Mouse (Mus musculus) layer of hippocampus, adult 18-20 months (tissue): ENCODE results near the gene Diras1. TPM values are rescaled to one million over a fixed set of nuclear protein-coding genes. Genes with fewer than 3 reads are reported as not detected.
"Not testable (repeated sequence)": the region's sequence is repeated elsewhere in the genome, so short reads cannot be mapped to it uniquely, and the experiment has no call there.

Source experiments
- DNase-seq, 2 experiments: peaks; one replicate each; pipeline ENCODE4 v3.0.0; 2022; ENCODE audit warnings: low spot score in 2 of 2
- total RNA-seq, 2 experiments: library from RNA; stranded (reverse); gene quantifications; 2 replicates each; pipeline ENCODE4 v1.2.3; 2021

Diras1 gene
- total RNA-seq, 2 experiments from 2014 or later = 96.6 to 98.2 TPM

DNA sequence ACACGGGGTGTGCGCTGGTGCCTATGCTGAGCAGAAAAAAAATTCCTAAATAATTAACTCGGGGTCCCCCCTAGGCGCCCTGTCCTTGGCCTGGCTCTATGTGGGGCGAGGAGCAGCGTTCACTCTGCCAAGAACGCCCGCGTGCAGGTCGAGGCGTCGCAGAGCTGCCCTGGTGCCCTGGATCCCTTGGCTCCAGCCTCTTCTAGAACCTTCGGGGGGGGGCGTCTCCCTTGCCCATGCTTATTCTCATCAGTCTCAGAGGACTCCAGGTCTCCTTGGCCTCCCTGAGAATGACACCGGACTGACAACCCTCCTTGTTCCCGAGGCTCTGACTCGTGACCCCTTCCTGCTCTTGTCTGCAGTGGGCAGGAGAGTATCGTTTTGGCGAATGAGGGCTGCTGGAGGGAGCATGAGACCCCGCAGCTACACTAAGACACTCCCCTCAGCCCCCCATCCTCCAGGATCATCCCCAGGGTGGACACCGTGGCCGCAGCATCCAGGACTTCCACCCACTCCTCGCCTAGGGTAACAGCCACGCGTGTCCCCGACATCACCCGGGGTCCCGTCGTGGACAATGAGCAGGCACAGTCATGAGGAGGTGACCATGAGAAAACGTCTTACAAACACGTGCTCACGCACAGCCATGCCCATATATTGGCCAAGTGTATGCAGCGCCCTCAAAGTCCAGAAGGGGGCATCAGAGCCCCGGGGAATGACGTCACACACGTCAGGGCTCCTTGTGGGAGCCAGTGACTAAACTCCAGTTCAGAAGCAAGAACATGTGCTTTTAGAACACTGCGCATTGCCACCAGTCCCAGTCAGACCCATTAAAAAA, 25.9 kb downstream of the Diras1 start:
- DNase-seq = peak; percentile 83 to 94

GRCm38 (mm10) chr10:80998778-80999177, 26.7 kb downstream of the Diras1 start:
- peak in 1 of 2 experiments; percentile 73 for DNase-seq

GRCm38 (mm10) chr10:80998021-80998420, 27.4 kb downstream of the Diras1 start:
- peak in 1 of 2 experiments; percentile 80 for DNase-seq

GRCm38 (mm10) chr10:80997332-80997731, 28.1 kb downstream of the Diras1 start:
- no peak for DNase-seq

- DNase-seq = no peak
Observed at GRCm38 (mm10) chr10:80996501-80996900, 29.0 kb downstream of the Diras1 start.

DNA sequence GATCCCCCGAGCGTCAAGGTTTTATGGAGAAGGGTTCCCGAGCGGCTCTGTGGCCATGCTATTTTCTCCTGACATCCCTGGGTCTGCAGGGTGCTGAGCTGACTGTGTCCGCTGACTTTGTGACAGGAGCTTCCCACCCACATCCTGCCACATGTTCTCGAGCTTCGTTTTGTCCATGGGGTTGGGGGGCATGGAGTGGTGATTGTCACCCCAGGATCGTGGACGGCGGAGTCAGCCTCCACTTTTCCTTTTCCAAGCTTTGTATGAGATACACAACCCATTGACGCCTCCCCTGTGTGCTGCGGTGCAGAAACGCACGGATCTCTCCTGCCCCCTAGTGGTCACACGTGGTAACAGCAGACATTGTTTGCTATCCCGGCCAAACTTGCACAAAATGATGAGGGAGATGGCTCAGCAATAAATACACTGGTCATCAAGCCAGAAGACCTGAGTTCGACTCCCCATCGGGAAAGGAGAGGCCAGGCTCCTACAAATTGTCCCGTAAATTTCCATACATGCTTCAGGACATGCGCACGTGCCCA, 30.3 kb downstream of the Diras1 start:
- DNase-seq = peak; percentile 79 to 92

- DNase-seq = no peak
Observed at GRCm38 (mm10) chr10:80994621-80995020, 30.8 kb downstream of the Diras1 start.

DNA sequence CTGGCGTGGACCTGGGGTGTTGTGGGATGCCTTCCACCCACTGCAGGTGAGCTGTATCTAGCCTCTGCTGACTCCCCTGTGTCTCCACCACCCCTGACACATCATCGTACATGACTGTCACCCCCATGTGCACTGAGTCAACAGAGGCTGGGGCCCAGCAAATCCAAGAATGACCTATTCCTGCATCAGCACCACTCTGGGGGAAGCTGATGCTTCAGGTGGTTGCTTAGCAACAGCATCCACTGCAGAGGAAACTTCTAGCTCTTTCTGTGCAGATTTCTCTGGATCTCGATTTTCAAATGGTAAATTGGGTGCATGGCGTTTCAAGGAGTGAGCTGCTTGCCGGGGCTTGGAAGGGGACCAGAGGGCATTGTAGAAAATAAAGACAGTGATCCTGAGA, 32.2 kb downstream of the Diras1 start:
- DNase-seq = no peak

GRCm38 (mm10) chr10:80991945-80992344, 33.5 kb downstream of the Diras1 start:
- DNase-seq = no peak

- DNase-seq = no peak
Observed at GRCm38 (mm10) chr10:80991007-80991406, 34.5 kb downstream of the Diras1 start.

- DNase-seq = no peak
Observed at GRCm38 (mm10) chr10:80990406-80990805, 35.1 kb downstream of the Diras1 start.

DNA sequence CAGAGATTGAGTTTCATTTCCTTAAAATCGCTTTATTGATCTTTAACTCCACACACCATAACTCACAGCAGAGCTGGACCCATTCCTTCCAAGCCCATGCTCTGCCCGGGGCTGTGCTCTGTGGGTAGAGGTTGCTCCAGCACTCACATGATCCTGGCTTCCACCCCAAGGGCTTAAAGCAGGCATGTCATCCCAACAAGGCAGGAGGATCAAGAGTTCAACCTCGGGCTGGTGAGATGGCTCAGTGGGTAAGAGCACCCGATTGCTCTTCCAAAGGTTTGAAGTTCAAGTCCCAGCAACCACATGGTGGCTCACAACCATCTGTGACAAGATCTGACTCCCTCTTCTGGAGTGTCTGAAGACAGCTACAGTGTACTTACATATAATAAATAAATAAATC, 35.6 kb downstream of the Diras1 start:
- not testable (repeated sequence) for DNase-seq

DNA sequence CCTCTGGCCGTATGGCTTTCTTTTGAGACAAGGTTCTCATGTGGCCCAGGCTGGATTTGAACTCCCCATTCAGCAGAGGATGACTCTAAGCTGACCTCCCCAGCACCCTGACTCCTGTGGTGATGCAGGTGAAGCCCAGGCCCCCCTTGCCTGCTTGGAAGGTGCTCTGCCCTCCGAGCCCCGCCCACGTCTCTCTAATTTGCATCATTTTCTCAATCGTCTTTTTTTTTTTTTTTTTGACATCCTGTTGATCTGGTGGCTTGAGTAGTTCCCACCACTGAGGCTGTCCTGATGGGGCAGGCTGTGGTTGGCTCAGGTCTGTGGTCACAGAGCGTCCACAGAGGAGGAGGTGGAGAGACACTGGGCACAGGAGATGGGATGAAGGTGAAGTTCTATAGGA, 36.0 kb downstream of the Diras1 start:
- no peak for DNase-seq

- peak in 1 of 2 experiments; percentile 78 for DNase-seq
Observed at GRCm38 (mm10) chr10:80987709-80988441, 37.6 kb downstream of the Diras1 start.

DNA sequence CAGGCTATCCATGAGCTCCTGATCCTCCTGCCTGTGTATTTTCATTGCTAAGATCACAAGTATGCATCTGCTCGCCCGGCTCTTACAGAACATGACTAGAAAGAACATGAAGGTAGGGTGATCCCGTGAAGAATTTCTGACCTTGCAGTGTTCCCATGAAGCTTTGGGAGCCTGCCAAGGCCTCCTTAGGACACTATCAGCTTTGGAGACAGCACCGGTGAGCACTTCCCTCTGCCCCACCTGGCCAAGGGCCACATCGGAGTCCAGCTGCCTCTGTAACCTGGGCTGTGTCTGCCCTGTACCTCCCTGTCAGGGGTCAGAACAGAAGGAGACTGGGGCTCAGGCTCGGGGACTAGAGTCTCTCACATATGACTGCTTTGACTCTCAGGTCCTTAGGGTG, 38.7 kb downstream of the Diras1 start:
- DNase-seq = no peak

DNA sequence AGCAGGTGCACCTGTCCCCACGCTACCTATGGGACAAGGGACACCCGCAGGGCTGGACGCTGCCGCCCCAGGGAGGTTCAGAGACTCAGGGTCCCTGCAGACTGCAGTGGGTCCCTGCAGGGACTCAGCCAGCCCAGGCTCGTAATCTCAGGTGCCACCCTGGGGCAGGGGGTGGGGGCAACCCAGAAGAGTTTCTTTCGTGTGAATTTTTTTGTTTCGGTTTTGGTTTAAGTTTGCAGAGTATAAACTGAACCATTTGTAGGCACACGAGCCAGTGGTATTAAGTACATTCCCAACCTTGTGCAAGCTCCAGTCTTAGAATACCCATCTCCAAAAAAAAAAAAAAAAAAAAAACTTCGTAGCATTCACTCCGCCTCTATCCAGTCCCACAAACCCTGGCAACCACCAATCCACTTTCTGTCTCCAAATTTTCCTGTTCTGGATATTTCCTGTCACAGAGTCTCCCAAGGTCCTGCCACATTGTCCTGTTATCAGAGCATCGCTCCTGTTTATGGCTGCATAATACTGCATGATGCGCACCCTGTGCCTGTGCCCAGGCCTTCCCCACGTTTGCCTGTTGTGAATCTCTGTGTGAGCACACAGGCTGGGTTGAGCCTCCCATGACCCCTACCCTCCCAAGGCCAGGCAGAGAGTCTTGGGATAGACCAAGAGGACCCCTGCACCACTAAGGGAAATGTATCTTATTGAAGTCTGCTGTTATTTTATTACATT, 39.3 kb downstream of the Diras1 start:
- no peak for DNase-seq

DNA sequence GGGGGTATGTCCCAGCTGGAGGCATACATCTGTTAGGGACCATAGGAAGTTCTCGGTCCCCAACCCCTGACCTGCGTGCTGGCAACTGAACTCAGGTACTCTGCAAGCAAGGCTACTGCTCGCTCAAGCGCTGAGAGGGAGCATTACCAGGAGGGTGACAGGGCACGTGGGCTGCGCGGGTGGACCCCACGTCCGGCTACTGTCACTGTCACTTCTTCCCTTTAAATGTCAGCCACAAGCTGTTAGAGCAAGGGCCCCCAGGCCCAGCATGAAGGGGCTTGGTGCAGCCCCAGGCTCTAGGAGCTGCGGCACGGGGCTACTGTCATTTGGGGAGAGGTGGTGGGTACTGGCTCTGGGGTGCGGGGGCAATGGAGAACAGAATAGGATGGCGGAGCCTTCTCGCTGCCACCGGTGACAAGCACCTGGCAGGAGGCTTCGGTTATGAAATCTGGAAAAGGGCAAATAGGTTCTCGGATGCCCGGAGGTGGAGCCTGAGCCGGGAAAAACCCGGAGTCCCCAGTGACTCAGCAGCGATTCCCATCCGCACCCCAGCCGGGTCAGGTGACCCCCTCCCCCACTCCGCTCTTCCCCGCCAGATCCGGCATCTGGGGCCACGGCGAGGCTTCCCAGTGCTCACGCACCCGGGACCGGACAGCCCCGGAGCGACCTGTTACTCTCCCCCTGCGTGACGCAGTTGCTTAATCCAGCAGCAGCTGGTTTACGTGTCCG, 40.1 kb downstream of the Diras1 start:
- DNase-seq = no peak

DNA sequence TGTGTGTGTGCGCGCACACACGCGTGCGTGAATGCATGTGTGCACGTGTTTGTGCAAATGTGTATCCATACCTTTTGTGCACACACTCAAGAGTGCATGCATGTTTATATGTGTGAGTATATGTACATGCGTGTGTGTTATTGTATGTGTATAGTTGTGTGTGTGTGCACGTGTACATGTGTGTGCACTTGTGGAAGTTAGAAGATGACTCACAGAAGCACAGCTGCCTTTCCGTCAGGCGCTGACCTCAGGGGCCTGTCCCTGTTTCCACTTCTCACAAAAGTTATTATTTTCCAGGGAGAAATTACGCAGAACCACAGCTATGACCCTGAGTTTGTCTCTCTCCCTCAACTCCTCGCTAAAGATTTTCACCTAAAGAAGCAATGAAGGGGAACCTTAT, 41.2 kb downstream of the Diras1 start:
- DNase-seq = no peak

GRCm38 (mm10) chr10:80982381-80982780, 43.1 kb downstream of the Diras1 start:
- no peak for DNase-seq

GRCm38 (mm10) chr10:80981564-80982112, 43.8 kb downstream of the Diras1 start:
- no peak for DNase-seq
